Mouse (Mus musculus): ENCODE results near the gene 4930451I11Rik. TPM values are rescaled to one million over a fixed set of nuclear protein-coding genes. Genes with fewer than 3 reads are reported as not detected.

4930451I11Rik gene
- total RNA-seq, 2 experiments from 2014 or later, result not detected

DNA sequence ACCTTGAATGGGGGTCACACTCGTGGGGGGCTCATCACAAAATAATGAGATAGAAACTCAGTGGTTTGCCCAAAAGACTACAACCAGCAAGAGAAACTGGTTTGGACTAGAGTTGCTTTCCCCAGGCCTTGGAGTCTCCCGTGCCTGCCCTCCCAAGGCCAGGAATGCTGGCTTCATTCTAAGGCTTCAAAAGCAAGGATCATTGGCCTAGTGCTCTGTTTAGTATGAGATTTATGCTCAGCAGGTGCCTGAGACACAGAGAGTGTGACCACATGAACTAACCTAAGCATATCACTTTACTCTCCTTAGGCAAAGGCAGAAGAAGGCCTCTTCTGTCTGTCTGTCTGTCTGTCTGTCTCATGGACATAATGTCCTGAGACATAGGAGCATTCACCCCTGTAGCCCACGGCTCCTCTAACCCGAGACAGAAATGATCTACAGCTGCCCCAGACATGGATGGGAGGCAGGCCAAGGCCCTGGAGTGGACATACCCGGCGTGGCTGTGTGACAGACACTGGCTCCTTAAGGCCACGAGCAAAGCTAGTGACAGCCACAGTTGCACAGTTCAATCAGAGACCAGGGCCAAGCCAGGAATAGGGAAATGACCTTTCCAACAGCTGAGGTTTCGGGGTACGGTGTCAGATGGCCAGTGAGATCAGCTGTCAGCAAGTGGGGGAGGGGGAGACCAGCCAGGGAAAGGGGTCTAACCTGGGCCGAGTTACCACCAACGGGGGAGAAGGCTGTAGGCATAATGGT is 29.1 kb downstream of the 4930451I11Rik start:
- ATAC-seq (replicated peaks; ENCODE audit: low FRiP score, poor library complexity, severe bottlenecking), result no peak

DNA sequence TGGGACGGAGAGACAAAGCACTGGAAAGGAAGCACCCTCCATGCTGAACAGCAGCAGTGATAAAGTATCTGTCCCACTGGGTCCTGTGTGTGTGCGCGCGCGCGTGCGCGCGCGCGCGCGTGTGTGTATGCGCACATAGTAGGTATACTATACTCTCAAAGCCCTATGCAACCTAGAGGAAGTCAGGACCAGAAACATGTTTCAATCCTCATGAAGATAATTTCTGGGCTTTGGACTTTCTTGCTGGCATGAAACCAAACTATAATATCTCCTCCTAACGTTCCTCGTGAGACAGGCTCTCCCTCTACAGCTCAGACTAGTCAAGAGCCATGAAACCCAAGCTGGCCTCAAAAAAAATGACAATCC is 30.4 kb downstream of the 4930451I11Rik start:
- no peak for ATAC-seq (replicated peaks; ENCODE audit: low FRiP score, poor library complexity, severe bottlenecking)

- no peak for ATAC-seq (replicated peaks; ENCODE audit: low FRiP score, poor library complexity, severe bottlenecking)
Measured at GRCm38 (mm10) chr7:126800269-126801056, 31.0 kb downstream of the 4930451I11Rik start.

DNA sequence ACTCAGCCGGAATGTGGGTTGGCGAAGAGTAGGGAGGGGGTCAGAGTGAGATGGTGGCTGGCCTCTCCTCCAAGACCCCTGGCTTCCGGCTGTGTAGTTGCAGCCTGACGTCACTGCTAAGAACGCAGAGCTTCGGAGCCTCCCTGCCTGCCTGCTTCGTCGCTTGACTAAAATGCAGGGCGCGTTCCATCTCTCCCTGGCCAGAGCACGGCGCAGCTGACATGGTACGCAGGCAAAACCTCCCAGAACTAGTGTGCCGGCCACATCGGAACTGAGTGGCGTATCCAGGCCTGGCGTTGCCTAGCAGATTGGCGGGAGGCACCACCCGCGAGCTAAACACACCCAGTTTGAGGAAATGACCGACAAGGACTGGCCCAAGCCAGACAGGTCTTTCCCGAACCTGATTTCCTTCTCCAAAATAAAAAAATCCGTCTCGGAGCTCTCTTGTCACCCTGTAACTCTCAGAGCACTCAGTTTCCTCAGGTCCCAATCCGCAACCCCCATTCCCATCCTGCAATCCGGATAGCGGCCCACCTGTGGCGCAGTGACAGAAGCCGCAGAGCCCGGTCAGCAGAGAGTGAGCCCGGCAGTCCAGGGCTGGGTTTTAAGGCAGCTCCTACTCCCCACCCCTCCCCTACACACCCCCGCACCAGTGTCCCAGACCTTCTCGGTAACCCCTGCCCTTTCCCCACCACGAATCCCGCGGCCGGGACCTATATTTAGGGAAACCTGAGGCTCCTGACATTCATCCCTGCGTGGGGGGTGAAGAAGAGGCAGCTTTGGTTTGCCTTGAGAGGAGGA is 31.8 kb downstream of the 4930451I11Rik start:
- ATAC-seq (replicated peaks; ENCODE audit: low FRiP score, poor library complexity, severe bottlenecking), result peak; percentile 51

GRCm38 (mm10) chr7:126799050-126799467 is 32.4 kb downstream of the 4930451I11Rik start:
- peak; percentile 80 for ATAC-seq (replicated peaks; ENCODE audit: low FRiP score, poor library complexity, severe bottlenecking)

DNA sequence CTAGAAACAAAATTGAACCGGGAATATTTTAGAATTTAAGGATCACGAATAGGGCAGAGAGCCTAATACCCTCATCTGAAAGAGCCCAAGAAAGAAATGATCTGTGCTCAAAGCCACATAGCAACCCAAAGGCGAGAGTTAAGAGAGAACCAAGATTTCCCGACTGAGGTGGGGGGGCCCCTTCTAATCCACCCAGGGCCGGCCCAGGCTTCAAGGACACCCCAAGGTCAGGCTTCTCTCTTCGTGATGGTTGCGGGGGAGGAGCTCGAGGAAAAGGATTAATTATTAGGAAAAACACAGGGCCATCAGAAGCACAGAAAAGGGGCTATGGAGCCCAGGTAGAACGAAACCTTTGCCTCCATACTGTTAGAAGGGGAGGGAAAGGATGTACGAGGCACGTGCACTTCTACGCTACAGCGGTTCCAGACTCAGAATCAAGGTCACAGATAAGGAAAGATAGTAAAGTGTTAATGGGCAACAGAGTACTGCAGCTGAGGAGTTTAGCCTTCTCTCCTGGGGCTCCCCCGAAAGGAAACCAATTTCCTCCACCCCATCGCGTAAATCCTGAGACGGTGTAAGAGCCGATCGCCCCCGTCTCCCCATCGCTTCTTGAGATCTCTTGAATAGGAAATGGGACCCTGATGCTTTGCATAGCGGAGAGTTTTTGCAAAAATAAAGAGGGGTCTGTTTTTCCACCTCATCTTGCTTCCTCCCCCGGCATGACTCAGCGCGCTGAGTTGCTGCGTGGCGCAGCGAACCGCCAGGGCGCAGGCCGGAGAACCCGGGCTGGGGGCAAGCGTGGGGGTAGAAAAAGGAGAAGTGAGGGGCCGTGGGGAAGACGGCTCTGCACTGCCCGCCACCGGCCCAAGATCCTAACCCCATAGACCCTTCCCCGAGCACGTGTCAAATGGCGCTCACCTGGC is 33.1 kb downstream of the 4930451I11Rik start:
- ATAC-seq (replicated peaks; ENCODE audit: low FRiP score, poor library complexity, severe bottlenecking), result peak; percentile 57

- no peak for ATAC-seq (replicated peaks; ENCODE audit: low FRiP score, poor library complexity, severe bottlenecking)
Measured at GRCm38 (mm10) chr7:126797411-126798126, 33.9 kb downstream of the 4930451I11Rik start, which contains the start of gene Fam57b. Fam57b (plus strand) TSS chr7:126797668.

DNA sequence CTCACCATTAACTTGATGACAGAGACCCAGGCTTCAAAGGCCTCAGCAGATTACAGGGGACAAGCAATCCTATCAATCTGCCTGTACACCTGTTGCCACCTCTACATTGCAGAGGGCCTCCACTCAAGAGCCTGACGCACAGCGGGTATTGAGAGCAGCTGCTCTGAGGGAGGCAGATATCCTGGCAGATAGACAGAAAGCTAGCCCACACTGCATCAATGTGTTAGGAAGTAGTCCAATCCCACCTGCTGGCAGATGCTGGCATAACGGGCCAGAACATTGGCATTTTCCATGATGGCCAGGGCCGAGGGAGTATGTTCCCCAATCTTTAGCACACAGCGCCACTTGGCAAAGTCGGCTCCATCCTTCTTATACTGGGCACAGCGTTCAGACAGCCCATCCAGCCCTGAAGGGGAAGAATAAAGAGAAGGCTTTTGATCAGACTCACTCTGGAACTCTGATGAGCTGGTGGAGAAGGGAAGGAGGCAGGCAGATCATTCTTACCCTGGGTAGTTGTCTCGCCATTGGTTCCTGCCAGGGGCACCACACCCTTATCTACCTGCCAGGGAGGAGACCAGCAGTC is 35.0 kb downstream of the 4930451I11Rik start:
- ATAC-seq (replicated peaks; ENCODE audit: low FRiP score, poor library complexity, severe bottlenecking), result no peak

DNA sequence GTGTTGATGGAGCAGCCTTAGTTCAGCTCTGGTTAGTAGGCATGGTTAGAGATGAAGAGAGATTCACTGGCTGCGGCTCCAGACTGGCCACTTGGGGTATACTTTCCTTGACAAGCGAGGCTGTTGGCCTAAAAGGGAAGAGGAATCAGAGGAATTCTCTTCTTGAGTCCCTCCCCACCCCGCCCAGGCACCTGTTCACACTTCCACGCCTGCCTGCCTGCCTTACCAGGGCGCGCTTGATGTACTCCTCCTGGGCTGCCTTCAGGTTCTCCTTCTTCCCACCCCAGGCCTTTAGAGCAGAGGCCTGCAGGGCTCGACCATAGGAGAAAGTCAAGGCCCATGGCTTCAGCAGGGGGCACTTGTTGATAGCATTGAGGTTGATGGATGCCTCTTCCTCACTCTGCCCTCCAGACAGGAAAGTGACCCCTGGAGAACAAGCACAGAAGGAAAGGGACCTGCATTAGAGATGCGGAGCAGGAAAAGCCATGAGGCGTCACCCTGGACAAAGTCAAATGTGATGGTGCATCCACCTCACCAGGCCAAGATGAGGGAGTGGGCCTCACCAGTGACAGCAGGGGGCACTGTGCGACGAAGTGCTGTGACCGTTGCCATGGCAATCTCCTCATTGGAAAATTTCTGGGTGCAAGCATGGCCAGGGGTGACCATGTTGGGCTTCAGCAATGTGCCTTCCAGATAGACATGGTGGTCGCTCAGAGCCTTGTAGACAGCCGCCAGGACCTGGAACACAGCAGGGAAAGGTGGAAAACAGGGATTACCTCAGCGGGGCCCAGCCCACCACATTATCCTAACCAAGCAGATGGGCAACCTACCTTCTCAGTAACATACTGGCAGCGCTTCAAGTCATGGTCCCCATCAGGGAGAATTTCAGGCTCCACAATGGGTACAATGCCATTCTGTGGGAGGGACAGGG is 35.8 kb downstream of the 4930451I11Rik start:
- no peak for ATAC-seq (replicated peaks; ENCODE audit: low FRiP score, poor library complexity, severe bottlenecking)

DNA sequence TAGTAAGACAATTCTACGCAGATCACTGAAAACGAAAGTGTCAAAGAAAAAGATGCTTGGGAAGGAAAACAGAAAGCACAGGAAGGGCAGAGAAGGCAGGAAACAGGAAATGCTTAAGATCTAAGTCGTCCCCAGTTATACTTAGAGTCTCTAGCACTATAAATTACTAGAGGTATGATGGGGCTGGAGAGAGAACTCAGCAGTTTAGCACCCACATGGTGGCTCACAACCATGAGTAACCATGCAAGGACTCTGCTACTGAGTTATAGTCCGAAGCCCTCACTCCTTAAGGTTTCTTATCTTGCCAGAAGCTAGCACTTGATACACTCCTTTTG is 37.2 kb downstream of the 4930451I11Rik start:
- ATAC-seq (replicated peaks; ENCODE audit: low FRiP score, poor library complexity, severe bottlenecking), result no peak

DNA sequence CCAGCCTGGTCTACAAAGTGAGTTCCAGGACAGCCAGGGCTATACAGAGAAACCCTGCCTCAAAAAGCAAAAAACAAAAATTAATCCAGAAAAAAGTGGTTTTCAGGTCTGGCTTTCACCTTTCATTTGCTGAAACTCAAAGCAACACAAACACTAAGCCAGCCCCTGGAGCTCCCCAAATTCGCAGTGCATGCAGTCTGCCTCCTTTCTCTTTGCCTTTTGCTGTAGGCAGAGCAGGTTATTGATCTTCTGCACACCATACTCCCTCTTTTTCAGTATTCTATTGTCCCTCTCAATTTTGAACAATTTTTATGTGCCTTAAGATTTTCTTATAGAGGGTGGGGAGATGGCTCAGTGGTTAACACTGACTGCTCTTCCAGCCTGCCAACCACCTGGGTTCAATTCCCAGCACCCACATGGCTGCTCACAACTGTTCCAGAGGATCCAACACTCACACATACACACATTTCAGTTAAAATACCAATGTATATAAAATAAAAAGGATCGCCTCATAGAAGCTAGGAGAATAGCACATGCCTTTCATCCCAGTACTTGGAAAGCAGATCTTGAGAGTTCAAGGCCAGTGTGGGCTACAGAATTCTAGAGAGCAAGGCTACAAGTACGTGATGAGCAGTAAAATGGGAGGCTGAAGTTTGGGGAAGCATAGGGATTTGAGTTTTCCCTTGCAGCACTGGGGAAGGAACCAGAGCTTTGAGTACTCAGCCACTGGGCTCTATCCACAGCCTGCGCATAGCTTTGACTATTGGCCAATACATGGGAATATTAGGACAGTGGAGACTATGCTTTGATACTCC is 37.8 kb downstream of the 4930451I11Rik start:
- no peak for ATAC-seq (replicated peaks; ENCODE audit: low FRiP score, poor library complexity, severe bottlenecking)

- ATAC-seq (replicated peaks; ENCODE audit: low FRiP score, poor library complexity, severe bottlenecking), result no peak
Measured at GRCm38 (mm10) chr7:126792721-126793443, 38.6 kb downstream of the 4930451I11Rik start.

GRCm38 (mm10) chr7:126791851-126792720 is 39.4 kb downstream of the 4930451I11Rik start, which contains the start of gene Ppp4c:
Ppp4c (minus strand) TSS chr7:126792496.
- ATAC-seq (replicated peaks; ENCODE audit: low FRiP score, poor library complexity, severe bottlenecking), result peak; percentile 95

DNA sequence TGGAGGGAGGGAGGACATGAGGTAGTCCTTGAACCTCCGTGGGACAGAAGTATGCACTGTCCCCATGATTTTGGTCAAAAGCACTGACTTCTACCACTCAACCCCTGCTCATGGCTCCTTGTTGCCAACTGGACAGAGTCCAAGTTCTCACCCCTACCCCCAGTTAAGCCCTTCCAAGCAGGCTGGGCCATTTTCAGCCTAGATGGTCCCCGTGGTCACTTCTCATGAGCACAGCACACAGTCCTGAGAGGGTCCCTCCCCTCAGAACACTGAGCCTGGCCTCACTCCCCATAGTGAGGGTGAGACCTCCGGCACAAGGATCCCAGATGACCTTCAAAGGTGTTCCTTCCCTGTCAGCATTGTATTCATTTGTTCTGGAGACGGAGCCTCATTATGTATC is 42.3 kb downstream of the 4930451I11Rik start:
- no peak for ATAC-seq (replicated peaks; ENCODE audit: low FRiP score, poor library complexity, severe bottlenecking)

DNA sequence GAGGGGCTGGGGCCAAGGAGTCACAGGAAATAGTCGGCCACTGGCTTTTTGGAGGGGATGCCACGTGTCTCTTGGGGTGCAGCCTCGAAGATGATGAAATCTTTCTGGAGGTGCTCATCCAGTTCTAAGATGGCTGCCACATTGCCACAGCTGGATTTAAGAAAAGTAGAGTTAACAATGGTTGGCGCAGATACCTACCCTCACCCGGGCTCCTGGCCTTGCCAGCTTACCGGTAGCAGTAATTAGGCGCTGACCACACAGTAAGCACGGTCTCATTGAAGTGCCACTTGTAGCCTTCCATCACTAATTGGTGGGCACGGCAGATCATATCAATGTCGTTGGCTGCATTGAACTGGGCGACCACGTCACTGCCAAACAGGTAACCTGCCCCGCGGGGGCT is 45.3 kb downstream of the 4930451I11Rik start:
- ATAC-seq (replicated peaks; ENCODE audit: low FRiP score, poor library complexity, severe bottlenecking), result no peak

Data from erythroblast, adult 5-6 weeks (primary cell).